In the genomic region with DNA sequence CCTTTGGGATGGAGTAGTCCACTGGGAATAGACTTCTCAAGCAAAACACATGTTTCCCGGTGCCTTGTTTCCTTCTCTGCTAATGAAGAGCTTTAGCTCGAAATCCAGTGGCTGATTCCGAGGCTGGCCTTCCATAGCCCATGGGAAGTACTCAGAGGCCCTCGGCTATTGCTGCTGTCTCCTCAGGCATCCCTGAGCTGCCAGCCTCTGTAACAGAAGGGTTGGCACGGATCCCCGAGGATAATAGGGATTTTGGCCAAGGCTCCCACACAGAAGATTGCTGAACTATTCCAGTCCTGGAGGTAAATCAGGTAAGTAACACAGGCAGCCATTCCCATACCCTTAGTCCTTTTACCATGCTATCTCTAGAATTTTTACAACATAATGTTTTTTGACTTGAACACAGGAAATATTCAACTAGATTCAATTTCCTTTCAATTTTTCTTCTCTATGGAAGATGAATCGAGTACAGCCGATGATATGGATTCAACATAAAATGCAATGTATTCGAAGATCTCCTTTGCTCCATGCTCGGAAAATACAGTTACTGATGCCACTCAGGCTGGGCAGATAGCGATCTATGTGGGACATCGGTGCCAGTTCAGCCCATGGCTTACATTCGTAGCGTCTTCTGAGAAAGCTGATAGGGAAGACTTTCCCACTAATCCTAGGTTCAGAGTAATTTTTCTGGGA, we compare ENCODE assay signal across 11 mouse cellular contexts.
DNase-seq lines count a peak whose midpoint lies in the region; ATAC-seq and TF ChIP-seq lines count a peak whose summit lies in the region.
"Had no signal": no experiment of that assay in that cellular context is flagged by ENCODE, and none has a peak within 500 bp of the region (broad histone marks: within the 10 kb centered on the region; RNA-seq: fewer than 3 reads in every experiment).

No protein-coding gene starts in this region.

- peak; percentile 67; the same call in 1 of the 2 replicates for ATAC-seq in midbrain, embryonic 16.5 days

- no peaks in the 10 kb centered on the region for H3K9me3 ChIP-seq in midbrain, embryonic 16.5 days (replicated peaks; ENCODE audit: control insufficient read depth, low read length, poor library complexity, severe bottlenecking)
- H3K9me3 ChIP-seq: G1E; heart, embryonic 15.5 days; limb, embryonic 15.5 days; neural tube, embryonic 12.5 days had no signal

- 0 out of 2 replicates have a peak overlapping the region, but pooled peaks have one; percentile 10 for H3K9ac ChIP-seq in midbrain, embryonic 16.5 days (ENCODE audit: low read depth, low read length)
- H3K9ac ChIP-seq: heart, embryonic 15.5 days; limb, embryonic 15.5 days; neural tube, embryonic 12.5 days had no signal

- DNase-seq in left cerebral cortex, adult 2 months (ENCODE audit: extremely low spot score in 1 of 2, low spot score in 2 of 2): no peak
- DNase-seq in left cerebral cortex, adult 18-20 months (ENCODE audit: low spot score in 2 of 2): no peak
- peak; percentile 20 to 34 for DNase-seq in adrenal gland, postnatal 36 days
- DNase-seq in cerebellum, adult 9-10 months: peak; percentile 84
- no peak for DNase-seq in heart, postnatal 36 days
- no peak for DNase-seq in lung, postnatal 25 days (ENCODE audit: low spot score)

- no peaks in the 10 kb centered on the region for H3K27me3 ChIP-seq in midbrain, embryonic 16.5 days (ENCODE audit: control insufficient read depth, insufficient read depth, low read depth, low read length)
- H3K27me3 ChIP-seq: heart, embryonic 15.5 days; limb, embryonic 15.5 days; neural tube, embryonic 12.5 days had no signal

- TF ChIP-seq CTCF in left cerebral cortex, adult 2 months (IDR thresholded peaks at IDR 0.05): no peak

- intact Hi-C loops in left cerebral cortex, adult 2 months (cut with DNase I): no loop called here
- intact Hi-C loops in heart, postnatal 36 days (cut with DNase I): no loop called here

- peak overlapping the region; percentile 49 for H3K4me2 ChIP-seq in midbrain, embryonic 16.5 days (ENCODE audit: low read length)
- H3K4me2 ChIP-seq: heart, embryonic 15.5 days; neural tube, embryonic 12.5 days had no signal

- H3K4me1 ChIP-seq in midbrain, embryonic 16.5 days (ENCODE audit: control insufficient read depth, insufficient read depth, low read length): no peaks in the 10 kb centered on the region
- H3K4me1 ChIP-seq: heart, embryonic 15.5 days; neural tube, embryonic 12.5 days had no signal

- H3K4me3 ChIP-seq in left cerebral cortex, adult 2 months: peak overlapping the region; percentile 9; the same call in 1 of the 2 replicates
- H3K4me3 ChIP-seq in midbrain, embryonic 16.5 days (ENCODE audit: low read depth, low read length): no peak overlapping the region
- H3K4me3 ChIP-seq: heart, embryonic 15.5 days; limb, embryonic 15.5 days; neural tube, embryonic 12.5 days had no signal

- 55% methylated on average over 14 of the region's 14 CpGs for WGBS in midbrain, embryonic 16.5 days

- H3K36me3 ChIP-seq in midbrain, embryonic 16.5 days (ENCODE audit: control insufficient read depth, insufficient read depth, low read length): no peaks in the 10 kb centered on the region
- H3K36me3 ChIP-seq: G1E; heart, embryonic 15.5 days; limb, embryonic 15.5 days; neural tube, embryonic 12.5 days had no signal

- H3K27ac ChIP-seq in left cerebral cortex, adult 2 months: no peak overlapping the region
- H3K27ac ChIP-seq in midbrain, embryonic 16.5 days (ENCODE audit: low read length): no peak overlapping the region
- H3K27ac ChIP-seq: heart, embryonic 15.5 days; limb, embryonic 15.5 days; neural tube, embryonic 12.5 days had no signal

Comparison
In these comparisons a context has a peak if more than half of its experiments do, and no peak if none do; other contexts are left out.
1. DNase-seq: peak in adrenal gland, postnatal 36 days (2 of 2) and cerebellum, adult 9-10 months (single experiment); none in left cerebral cortex, adult 2 months (0 of 2), left cerebral cortex, adult 18-20 months (0 of 2), heart, postnatal 36 days (0 of 2) and lung, postnatal 25 days (single experiment).